Mouse (Mus musculus) lung, postnatal 0 days (tissue): ENCODE data around the gene Dnttip1.

Source experiments
- CTCF ChIP-seq: IDR thresholded peaks from 2 replicates; pipeline ENCODE4 v1.5.1; 2016; ENCODE audit warnings: antibody characterized with exemption, mild to moderate bottlenecking
- EP300 ChIP-seq: IDR thresholded peaks from 2 replicates; pipeline ENCODE4 v1.6.1; 2016; ENCODE audit warnings: antibody characterized with exemption, mild to moderate bottlenecking, control low read depth

- TF ChIP-seq CTCF (no peak), EP300 (no peak)
Observed at GRCm38 (mm10) chr2:164777246-164778014, 31.6 kb downstream of the Dnttip1 start.
